Mouse (Mus musculus): ENCODE measurements around the gene Gm10647. TPM values are rescaled to one million over a fixed set of nuclear protein-coding genes. Genes with fewer than 3 reads are reported as not detected.
"Not testable (repeated sequence)": the region's sequence is repeated elsewhere in the genome, so short reads cannot be mapped to it uniquely, and the experiment has no call there.

Gene Gm10647
- polyA plus RNA-seq, 1 experiment, result 0.05 TPM

DNA sequence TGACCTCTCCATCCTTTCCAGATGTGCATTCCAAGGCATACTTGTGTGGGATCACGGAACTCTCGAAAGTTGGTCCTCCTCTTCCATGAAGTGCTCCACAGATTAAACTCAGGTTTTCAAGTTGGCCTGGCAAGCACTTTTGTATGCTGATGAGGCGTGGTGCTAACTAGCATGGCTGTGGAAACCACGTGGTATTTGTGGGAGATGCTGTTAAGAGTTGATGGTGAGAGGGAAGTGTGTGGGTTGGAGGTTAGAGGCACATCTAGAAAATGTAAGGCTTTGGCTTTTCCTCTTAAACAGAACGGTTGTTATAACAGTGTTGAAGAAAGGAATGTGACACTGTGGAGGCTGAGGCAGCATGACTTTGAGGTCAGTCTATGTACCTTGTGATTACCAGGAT, 24.2 kb downstream of the Gm10647 start:
- H3K4me3 ChIP-seq (ENCODE audit: extremely low read depth, insufficient read depth, insufficient read length), result no peak overlapping the region
- WGBS, result 44% methylated on average over 5 of the region's 5 CpGs
- TF ChIP-seq POLR2A (IDR thresholded peaks at IDR 0.05; ENCODE audit: low read depth, low read length) (no peak), CTCF (IDR thresholded peaks at IDR 0.05; ENCODE audit: extremely low read depth, insufficient read depth, insufficient read length, insufficient replicate concordance) (no peak)
- H3K27me3 ChIP-seq (ENCODE audit: control insufficient read depth, insufficient read depth, low read length), result no peaks in the 10 kb centered on the region
- no peak overlapping the region for H3K27ac ChIP-seq (ENCODE audit: insufficient read depth, low read length)
- no peak for DNase-seq (ENCODE audit: low read depth in 1 of 2, low spot score in 2 of 2)
- H3K4me1 ChIP-seq (ENCODE audit: control insufficient read depth, insufficient read depth, insufficient read length), result no peaks in the 10 kb centered on the region; the same call in 1 of the 2 replicates
- no peaks in the 10 kb centered on the region for H3K36me3 ChIP-seq (ENCODE audit: control insufficient read depth, insufficient read depth, low read length)

DNA sequence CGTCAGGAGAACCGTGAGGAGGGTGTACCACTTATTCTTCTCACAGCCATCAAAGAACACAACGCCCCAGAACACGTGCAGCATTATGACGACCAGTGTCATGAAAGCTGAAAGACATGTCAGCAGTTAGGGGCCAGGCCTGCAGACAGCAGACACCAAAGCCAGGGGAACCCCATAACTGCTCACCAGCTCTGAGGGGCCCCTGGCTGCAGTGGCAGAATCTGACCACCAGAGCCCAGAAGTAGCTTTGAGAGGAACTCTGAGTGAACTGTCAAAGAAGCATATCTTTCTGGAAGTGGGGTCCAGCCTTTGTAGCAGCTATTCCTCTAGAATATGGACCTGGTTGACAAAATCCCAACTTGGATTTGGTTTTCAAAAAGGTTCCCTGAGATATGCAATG, 25.4 kb downstream of the Gm10647 start:
- not testable (repeated sequence) for H3K4me1 ChIP-seq (ENCODE audit: control insufficient read depth, insufficient read depth, insufficient read length); H3K4me3 ChIP-seq (ENCODE audit: extremely low read depth, insufficient read depth, insufficient read length); H3K36me3 ChIP-seq (ENCODE audit: control insufficient read depth, insufficient read depth, low read length); DNase-seq (ENCODE audit: low read depth in 1 of 2, low spot score in 2 of 2); H3K27me3 ChIP-seq (ENCODE audit: control insufficient read depth, insufficient read depth, low read length); H3K27ac ChIP-seq (ENCODE audit: insufficient read depth, low read length)
- WGBS, result 93% methylated on average over 2 of the region's 5 CpGs

DNA sequence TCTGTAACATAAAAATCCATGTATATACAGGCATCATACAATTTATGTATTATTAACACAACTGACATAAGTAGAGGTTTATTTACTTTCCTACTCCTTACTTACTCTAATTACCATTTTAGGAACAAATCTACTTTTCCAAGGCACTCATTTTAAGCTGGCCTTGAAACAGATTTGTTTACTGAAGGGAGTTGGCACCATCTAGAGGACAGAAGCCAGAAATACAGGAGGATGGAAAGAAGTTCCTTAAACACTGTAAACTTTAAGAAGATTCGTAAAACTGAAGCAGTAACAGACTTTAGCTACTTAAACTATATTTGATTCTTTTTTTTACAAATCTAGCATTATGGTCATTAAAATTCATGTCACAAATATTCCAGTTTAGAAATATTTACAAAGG, 29.2 kb downstream of the Gm10647 start:
- Histone ChIP-seq H3K4me3 (ENCODE audit: extremely low read depth, insufficient read depth, insufficient read length) (no peak overlapping the region), H3K4me1 (ENCODE audit: control insufficient read depth, insufficient read depth, insufficient read length) (no peaks in the 10 kb centered on the region; the same call in 1 of the 2 replicates), H3K36me3 (ENCODE audit: control insufficient read depth, insufficient read depth, low read length) (no peaks in the 10 kb centered on the region), H3K27me3 (ENCODE audit: control insufficient read depth, insufficient read depth, low read length) (no peaks in the 10 kb centered on the region), H3K27ac (ENCODE audit: insufficient read depth, low read length) (no peak overlapping the region)
- 22% methylated on average over 1 of the region's 1 CpGs for WGBS
- DNase-seq (ENCODE audit: low read depth in 1 of 2, low spot score in 2 of 2), result peak; percentile 16 to 33
- no peak for TF ChIP-seq CTCF (IDR thresholded peaks at IDR 0.05; ENCODE audit: extremely low read depth, insufficient read depth, insufficient read length, insufficient replicate concordance)
- TF ChIP-seq POLR2A (IDR thresholded peaks at IDR 0.05; ENCODE audit: low read depth, low read length), result no peak

DNA sequence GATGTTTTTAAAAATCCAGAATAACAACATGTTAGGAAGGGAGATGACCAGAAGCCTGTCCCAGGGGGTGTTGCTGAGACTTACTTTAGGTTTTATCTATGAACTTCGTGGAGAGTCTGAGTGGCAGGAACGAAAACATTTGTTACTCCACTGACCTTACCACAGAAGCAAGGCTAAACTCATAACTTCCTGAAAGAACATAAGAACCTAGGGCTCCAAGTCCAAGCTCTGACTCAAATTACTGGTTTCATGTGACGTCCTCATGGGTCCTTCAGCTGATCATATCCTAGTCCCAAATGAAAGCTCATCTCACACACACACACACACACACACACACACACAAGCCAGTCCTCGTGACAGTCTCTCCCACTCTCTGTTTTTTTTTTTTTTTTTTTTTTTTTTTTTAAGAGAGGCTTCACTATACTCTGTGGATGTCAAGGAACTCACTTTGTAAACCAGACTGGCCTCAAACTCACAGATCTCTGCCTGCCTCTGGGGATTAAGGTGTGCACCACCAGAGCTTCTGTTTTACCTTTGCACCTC, 35.6 kb downstream of the Gm10647 start:
- TF ChIP-seq CTCF (IDR thresholded peaks at IDR 0.05; ENCODE audit: extremely low read depth, insufficient read depth, insufficient read length, insufficient replicate concordance) (no peak), POLR2A (IDR thresholded peaks at IDR 0.05; ENCODE audit: low read depth, low read length) (no peak)
- no peak overlapping the region for H3K4me3 ChIP-seq (ENCODE audit: extremely low read depth, insufficient read depth, insufficient read length)
- H3K4me1 ChIP-seq (ENCODE audit: control insufficient read depth, insufficient read depth, insufficient read length), result peaks cover 5% of the 10 kb centered on the region; the same call in 1 of the 2 replicates
- H3K27me3 ChIP-seq (ENCODE audit: control insufficient read depth, insufficient read depth, low read length), result no peaks in the 10 kb centered on the region
- no peaks in the 10 kb centered on the region for H3K36me3 ChIP-seq (ENCODE audit: control insufficient read depth, insufficient read depth, low read length)
- 21% methylated on average over 4 of the region's 4 CpGs for WGBS
- no peak overlapping the region; the same call in 1 of the 2 replicates for H3K27ac ChIP-seq (ENCODE audit: insufficient read depth, low read length)
- DNase-seq (ENCODE audit: low read depth in 1 of 2, low spot score in 2 of 2), result no peak

DNA sequence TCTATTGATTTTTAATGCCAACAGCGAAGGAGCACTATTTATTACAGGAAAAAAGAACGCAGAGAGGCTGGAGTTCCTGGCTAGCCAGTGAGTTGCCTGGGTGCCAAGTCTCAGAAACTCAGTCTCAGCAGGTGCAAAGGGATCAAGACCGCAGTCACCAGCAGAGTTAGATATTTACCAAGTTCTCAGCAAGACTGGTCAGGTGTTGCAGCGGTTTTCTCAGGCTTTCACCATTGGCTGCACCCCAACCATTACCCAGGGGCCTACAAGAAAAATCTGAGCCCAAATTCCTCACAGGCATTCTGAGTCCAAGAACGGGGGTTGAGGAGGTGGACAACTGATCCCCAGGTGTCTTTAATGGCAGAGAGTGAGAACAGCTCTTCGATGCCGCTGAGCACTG, 37.0 kb downstream of the Gm10647 start:
- H3K4me1 ChIP-seq (ENCODE audit: control insufficient read depth, insufficient read depth, insufficient read length), result peaks cover 5% of the 10 kb centered on the region; the same call in 1 of the 2 replicates
- WGBS, result 47% methylated on average over 7 of the region's 7 CpGs
- no peaks in the 10 kb centered on the region for H3K27me3 ChIP-seq (ENCODE audit: control insufficient read depth, insufficient read depth, low read length)
- TF ChIP-seq POLR2A (IDR thresholded peaks at IDR 0.05; ENCODE audit: low read depth, low read length), result no peak
- TF ChIP-seq CTCF (IDR thresholded peaks at IDR 0.05; ENCODE audit: extremely low read depth, insufficient read depth, insufficient read length, insufficient replicate concordance), result no peak
- no peak overlapping the region for H3K27ac ChIP-seq (ENCODE audit: insufficient read depth, low read length)
- H3K4me3 ChIP-seq (ENCODE audit: extremely low read depth, insufficient read depth, insufficient read length), result peak overlapping the region; percentile 66; the same call in 1 of the 2 replicates
- no peak for DNase-seq (ENCODE audit: low read depth in 1 of 2, low spot score in 2 of 2)
- H3K36me3 ChIP-seq (ENCODE audit: control insufficient read depth, insufficient read depth, low read length), result no peaks in the 10 kb centered on the region

DNA sequence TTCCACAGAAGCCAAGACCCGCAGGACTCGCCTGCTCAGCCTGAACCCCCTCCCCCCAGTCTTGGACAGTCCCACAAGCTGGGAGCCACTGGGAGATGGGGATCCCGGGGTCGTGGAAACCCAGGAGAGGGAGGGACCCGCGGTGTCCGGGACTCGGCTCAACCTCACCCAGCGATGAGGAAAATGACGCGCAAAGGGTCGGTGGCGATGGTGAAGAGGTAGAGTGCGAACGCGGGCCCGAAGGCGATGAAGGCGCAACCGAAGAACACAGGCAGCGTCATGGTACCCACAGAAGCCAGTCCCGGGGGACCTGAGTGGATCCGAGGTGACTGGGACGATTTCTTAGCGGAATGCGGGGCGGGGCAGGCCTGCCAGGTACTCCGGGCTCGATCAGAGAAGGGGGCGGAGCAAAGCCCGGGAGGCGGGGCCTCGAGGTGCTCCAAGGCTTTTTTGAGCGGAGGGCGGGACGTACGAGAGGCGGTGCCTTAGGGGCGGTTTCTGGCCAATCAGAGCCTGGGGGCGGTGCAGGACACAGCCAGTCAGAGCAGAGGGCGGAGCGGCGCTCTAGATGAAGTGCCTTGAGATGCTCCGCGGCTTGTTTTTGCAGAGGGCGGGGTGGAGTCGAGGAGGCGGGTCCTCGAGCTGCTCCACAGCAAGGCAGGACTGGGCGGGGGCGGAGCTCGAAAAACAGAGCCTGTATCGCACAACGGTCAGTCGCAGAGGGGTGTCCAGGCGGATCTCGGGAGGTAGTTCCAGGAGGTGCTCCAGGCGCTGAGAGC, 37.7 kb downstream of the Gm10647 start, which contains the start of gene Aph1c:
Aph1c (minus strand) TSS at position 409 of the 779 bp plus-strand sequence.
- Histone ChIP-seq H3K27ac (ENCODE audit: insufficient read depth, low read length) (no peak within 1 kb of the TSS; the same call in 1 of the 2 replicates), H3K4me3 (ENCODE audit: extremely low read depth, insufficient read depth, insufficient read length) (peak within 1 kb of the TSS; percentile 66), H3K4me1 (ENCODE audit: control insufficient read depth, insufficient read depth, insufficient read length) (peaks cover 5% of the 10 kb centered on the region; the same call in 1 of the 2 replicates), H3K27me3 (ENCODE audit: control insufficient read depth, insufficient read depth, low read length) (no peaks in the 10 kb centered on the region), H3K36me3 (ENCODE audit: control insufficient read depth, insufficient read depth, low read length) (no peaks in the 10 kb centered on the region)
- peak; percentile 97 to 99 for DNase-seq (ENCODE audit: low read depth in 1 of 2, low spot score in 2 of 2)
- no peak for TF ChIP-seq POLR2A (IDR thresholded peaks at IDR 0.05; ENCODE audit: low read depth, low read length)
- no peak for TF ChIP-seq CTCF (IDR thresholded peaks at IDR 0.05; ENCODE audit: extremely low read depth, insufficient read depth, insufficient read length, insufficient replicate concordance)
- WGBS, result 2% methylated on average over 58 of the region's 58 CpGs

DNA sequence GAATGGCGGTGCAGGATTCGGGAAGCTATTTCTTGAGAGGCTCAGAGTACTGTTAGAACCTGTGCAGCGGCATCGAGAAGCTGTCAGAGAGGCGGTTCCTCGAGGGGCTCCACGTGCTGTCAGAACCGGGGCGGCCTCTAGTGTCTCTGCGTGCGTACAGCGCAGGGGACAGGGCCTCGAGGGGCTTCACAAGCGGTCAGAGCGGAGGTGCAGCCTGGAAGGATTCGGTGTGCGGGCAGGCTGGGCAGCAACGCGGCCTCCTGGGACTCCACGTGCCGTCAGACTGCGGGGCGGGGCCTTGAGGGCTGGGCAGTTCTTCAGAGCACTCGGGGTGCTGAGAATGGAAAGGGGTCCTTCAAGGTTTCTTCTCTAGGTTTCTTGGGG, 38.2 kb downstream of the Gm10647 start:
- Histone ChIP-seq H3K4me3 (ENCODE audit: extremely low read depth, insufficient read depth, insufficient read length) (peak overlapping the region; percentile 57), H3K4me1 (ENCODE audit: control insufficient read depth, insufficient read depth, insufficient read length) (peaks cover 5% of the 10 kb centered on the region; the same call in 1 of the 2 replicates), H3K27me3 (ENCODE audit: control insufficient read depth, insufficient read depth, low read length) (no peaks in the 10 kb centered on the region), H3K36me3 (ENCODE audit: control insufficient read depth, insufficient read depth, low read length) (no peaks in the 10 kb centered on the region), H3K27ac (ENCODE audit: insufficient read depth, low read length) (no peak overlapping the region)
- TF ChIP-seq POLR2A (IDR thresholded peaks at IDR 0.05; ENCODE audit: low read depth, low read length), result no peak
- under 1% methylated on average over 24 of the region's 24 CpGs for WGBS
- peak in 1 of 2 experiments; percentile 31 for DNase-seq (ENCODE audit: low read depth in 1 of 2, low spot score in 2 of 2)
